In the genomic region with DNA sequence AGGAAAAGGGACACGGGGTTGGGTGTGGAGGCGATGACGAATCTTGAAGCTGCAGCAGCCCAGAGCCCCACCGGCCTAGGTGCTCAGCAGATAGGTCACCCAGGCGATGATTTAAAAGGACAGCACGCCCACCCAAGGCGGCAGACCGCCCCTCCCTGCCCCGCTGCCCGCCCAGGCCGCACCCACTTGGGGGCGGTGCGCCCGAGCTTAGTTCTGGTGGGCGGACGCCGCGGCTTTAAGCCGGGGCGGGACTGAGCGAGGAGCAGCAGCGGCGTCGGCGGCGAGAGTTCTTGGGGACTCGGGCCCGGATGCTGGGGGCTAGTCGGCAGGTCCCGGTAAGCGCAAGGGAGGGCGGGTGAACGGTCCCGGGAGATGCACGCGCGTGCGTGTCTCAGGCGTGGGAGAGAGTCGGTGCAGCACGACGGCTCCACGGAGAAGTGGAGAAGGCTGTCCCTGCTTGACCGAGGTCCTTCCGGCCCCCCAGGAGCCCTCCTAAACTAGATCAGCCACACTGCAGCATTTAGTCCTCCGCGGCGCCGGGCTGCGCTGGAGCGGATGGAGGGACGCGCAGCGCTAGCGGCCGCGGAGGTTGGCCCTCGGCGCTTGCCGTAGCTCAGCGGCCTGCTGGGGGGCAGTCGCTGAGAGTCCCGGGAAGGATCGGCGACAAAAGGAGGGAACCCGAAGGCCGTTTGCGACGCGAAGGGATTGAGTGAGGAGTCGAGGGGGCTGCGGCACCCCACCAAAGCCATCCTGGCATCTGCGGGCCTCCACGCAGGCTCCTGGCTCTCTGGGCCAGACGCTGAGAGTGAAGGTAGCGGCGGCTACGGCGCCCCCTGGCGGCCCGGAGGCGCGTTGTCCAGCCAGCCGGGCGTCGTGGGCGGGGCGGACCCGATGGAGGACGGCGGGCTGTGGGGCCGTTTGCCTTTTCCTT, we compare ENCODE assay signal across 7 mouse cellular contexts. TPM values are rescaled to one million over a fixed set of nuclear protein-coding genes. Genes with fewer than 3 reads are reported as not detected.
DNase-seq lines count a peak whose midpoint lies in the region; ATAC-seq lines count a peak whose summit lies in the region.

No protein-coding gene starts in this region.

- peak overlapping the region; percentile 98 for H3K27ac ChIP-seq in limb, embryonic 10.5 days
- peak overlapping the region; percentile 97 for H3K27ac ChIP-seq in midbrain, embryonic 13.5 days

- peak; percentile 81 for ATAC-seq in granulocyte monocyte progenitor cell, adult 5-6 weeks (replicated peaks; ENCODE audit: poor library complexity, severe bottlenecking)
- ATAC-seq in midbrain, embryonic 13.5 days: peak; percentile 93

- H3K36me3 ChIP-seq in limb, embryonic 10.5 days: peaks cover 38% of the 10 kb centered on the region
- H3K36me3 ChIP-seq in midbrain, embryonic 13.5 days: peaks cover 23% of the 10 kb centered on the region

- WGBS in limb, embryonic 10.5 days: under 1% methylated on average over 92 of the region's 92 CpGs
- WGBS in midbrain, embryonic 13.5 days: under 1% methylated on average over 92 of the region's 92 CpGs

- peak overlapping the region; percentile 91 for H3K9ac ChIP-seq in midbrain, embryonic 13.5 days (replicated peaks)

- peak overlapping the region; percentile 89 for H3K4me3 ChIP-seq in limb, embryonic 10.5 days
- peak overlapping the region; percentile 82 for H3K4me3 ChIP-seq in midbrain, embryonic 13.5 days (replicated peaks)

- H3K9me3 ChIP-seq in limb, embryonic 10.5 days (replicated peaks): no peaks in the 10 kb centered on the region
- H3K9me3 ChIP-seq in midbrain, embryonic 13.5 days: no peaks in the 10 kb centered on the region

- H3K27me3 ChIP-seq in limb, embryonic 10.5 days (ENCODE audit: low read depth, poor library complexity, severe bottlenecking): peaks cover 2% of the 10 kb centered on the region; the same call in 1 of the 2 replicates
- H3K27me3 ChIP-seq in midbrain, embryonic 13.5 days: no peaks in the 10 kb centered on the region

- peak; percentile 88 for DNase-seq in adrenal gland, adult 8-10 months
- DNase-seq in embryo, embryonic 9.5 days (ENCODE audit: extremely low spot score): peak; percentile 90
- peak; percentile 91 for DNase-seq in kidney, adult 11 months
- peak; percentile 95 for DNase-seq in limb, embryonic 10.5 days (ENCODE audit: low spot score)
- peak; percentile 86 for DNase-seq in spleen, adult 12 weeks (ENCODE audit: low spot score)

- H3K4me1 ChIP-seq in limb, embryonic 10.5 days: peaks cover 13% of the 10 kb centered on the region
- H3K4me1 ChIP-seq in midbrain, embryonic 13.5 days (replicated peaks): peaks cover 17% of the 10 kb centered on the region

- peak overlapping the region; percentile 90 for H3K4me2 ChIP-seq in midbrain, embryonic 13.5 days (replicated peaks)

RNA-seq across cellular contexts. Expression of a gene that starts 0.6 kb away (rescaled TPM):
- 100 to 1,000 TPM in 3 of 4 experiments, 10 to 100 TPM in 1; 97.3 to 186 (median 128) TPM for total RNA-seq in adrenal gland, adult 8-10 months (2022)
- total RNA-seq in granulocyte monocyte progenitor cell, adult 5-6 weeks (2014; fragmentation: Nextera tagmentation): 76.4 and 91.5 TPM in 2 replicates
- total RNA-seq in granulocyte monocyte progenitor cell, adult 5-6 weeks (2017): 43.8 and 48.9 TPM in 2 replicates
- polyA plus RNA-seq in limb, embryonic 10.5 days (2016; fragmentation: Nextera tagmentation; extraction: Ambion mirVana): 82.4 and 91.9 TPM in 2 replicates
- polyA plus RNA-seq in midbrain, embryonic 13.5 days (2015; fragmentation: Nextera tagmentation; extraction: Ambion mirVana): 84.6 and 94.4 TPM in 2 replicates

RNA-seq across cellular contexts. Expression of a gene that starts 6.6 kb away (rescaled TPM):
- 10 to 100 TPM; 41.5 to 59.8 (median 46.7) TPM for total RNA-seq in adrenal gland, adult 8-10 months (2022)
- 1.6 TPM in 1 of 2 replicates, not detected in the other for total RNA-seq in granulocyte monocyte progenitor cell, adult 5-6 weeks (2014; fragmentation: Nextera tagmentation)
- not detected in 2 replicates for total RNA-seq in granulocyte monocyte progenitor cell, adult 5-6 weeks (2017)
- polyA plus RNA-seq in limb, embryonic 10.5 days (2016; fragmentation: Nextera tagmentation; extraction: Ambion mirVana): 0.11 and 0.16 TPM in 2 replicates
- polyA plus RNA-seq in midbrain, embryonic 13.5 days (2015; fragmentation: Nextera tagmentation; extraction: Ambion mirVana): 202 and 235 TPM in 2 replicates

Comparison
In these comparisons a context has a peak if more than half of its experiments do, and no peak if none do; other contexts are left out.
1. Peak in every context shown above with its lines: DNase-seq, ATAC-seq, H3K4me3 ChIP-seq and H3K27ac ChIP-seq.
2. RNA of a gene that starts 6.6 kb away (total RNA-seq): 41.5 to 59.8 TPM in adrenal gland, adult 8-10 months; 1.6 TPM in granulocyte monocyte progenitor cell, adult 5-6 weeks; every median in the first group is over 10 times any median in the second.